Mouse (Mus musculus): ENCODE measurements around the gene Spindoc. TPM values are rescaled to one million over a fixed set of nuclear protein-coding genes. Genes with fewer than 3 reads are reported as not detected.

Spindoc gene
- total RNA-seq (2022), result 10 to 100 TPM; 13.3 to 15.1 (median 13.8) TPM

GRCm38 (mm10) chr19:7382903-7383865 lies at the start of gene Spindoc:
Gene Spindoc (minus strand): TSS chr19:7382994.
- DNase-seq (ENCODE audit: low spot score), result peak; percentile 99

- no peak for DNase-seq (ENCODE audit: low spot score)
Measured at GRCm38 (mm10) chr19:7425398-7425775, 42.6 kb upstream of the Spindoc start.

GRCm38 (mm10) chr19:7424590-7425397 lies 42.0 kb upstream of the Spindoc start:
- DNase-seq (ENCODE audit: low spot score), result no peak

- DNase-seq (ENCODE audit: low spot score), result no peak
Measured at GRCm38 (mm10) chr19:7424131-7424530, 41.3 kb upstream of the Spindoc start.

DNA sequence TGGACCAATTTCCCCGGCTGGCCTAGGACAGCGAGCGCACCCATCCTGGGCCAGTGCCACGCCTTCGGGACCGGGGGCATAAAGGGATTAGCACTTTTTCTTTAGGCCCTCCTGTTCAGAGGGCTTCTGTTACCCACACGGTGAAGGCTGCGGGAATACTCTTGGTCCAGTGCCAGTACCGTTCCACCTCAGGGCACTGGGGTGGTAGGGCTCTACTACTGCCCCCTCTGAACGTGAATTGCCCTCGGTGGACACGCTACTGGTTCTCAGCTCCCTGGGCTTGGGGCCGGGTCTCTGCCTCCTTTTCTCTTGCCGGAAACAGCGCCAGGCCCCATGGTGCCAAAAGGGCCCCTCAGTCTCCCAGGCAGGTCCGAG lies 40.8 kb upstream of the Spindoc start:
- DNase-seq (ENCODE audit: low spot score), result no peak

DNA sequence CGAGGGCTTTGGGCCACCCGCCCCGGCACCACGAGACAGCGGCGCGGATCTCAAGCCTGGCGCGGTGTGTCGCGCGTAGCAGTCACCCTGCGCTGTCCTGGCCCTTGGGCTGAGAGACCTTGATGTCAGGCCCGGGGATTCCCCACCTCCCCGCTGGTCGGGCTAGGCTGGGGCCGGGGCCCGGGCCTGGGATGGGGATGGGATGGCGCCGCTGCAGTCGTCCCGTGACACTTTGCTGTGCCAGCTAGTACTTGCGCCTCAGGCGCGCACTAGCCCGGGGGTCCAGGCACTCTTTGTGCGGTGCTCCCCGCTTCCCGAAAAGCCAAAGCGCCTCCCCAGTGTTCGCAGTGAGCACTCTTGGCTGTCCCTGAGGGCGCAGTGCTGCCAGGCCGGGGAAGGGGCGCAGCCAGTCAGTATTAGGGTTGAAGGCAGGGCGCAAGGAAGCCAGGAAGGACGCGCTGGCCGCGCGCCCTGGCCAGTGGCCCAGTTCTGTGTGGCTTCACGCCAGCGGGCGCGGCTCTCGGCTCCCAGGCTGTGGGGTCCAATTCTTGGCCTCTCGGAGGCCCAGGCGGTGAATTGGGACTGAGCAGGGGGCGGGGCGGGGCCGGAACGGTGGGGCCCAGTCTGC lies 40.3 kb upstream of the Spindoc start:
- DNase-seq (ENCODE audit: low spot score), result peak; percentile 89

DNA sequence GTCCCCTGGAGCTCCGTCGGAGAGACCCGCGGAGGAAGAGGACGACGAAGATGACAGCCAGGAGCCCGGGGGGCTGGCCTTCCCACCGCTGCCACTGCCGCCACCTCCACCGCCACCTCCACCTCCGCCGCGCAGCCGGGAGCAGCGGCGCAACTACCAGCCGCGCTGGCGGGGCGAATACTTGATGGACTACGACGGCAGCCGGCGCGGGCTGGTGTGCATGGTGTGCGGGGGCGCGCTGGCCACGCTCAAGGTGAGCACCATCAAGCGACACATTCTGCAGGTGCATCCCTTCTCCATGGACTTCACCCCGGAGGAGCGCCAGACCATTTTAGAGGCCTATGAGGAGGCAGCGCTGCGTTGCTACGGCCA lies 39.8 kb upstream of the Spindoc start:
- DNase-seq (ENCODE audit: low spot score), result no peak

GRCm38 (mm10) chr19:7421602-7422591 lies 39.1 kb upstream of the Spindoc start:
- DNase-seq (ENCODE audit: low spot score), result no peak

- no peak for DNase-seq (ENCODE audit: low spot score)
Measured at GRCm38 (mm10) chr19:7420841-7421601, 38.2 kb upstream of the Spindoc start.

DNA sequence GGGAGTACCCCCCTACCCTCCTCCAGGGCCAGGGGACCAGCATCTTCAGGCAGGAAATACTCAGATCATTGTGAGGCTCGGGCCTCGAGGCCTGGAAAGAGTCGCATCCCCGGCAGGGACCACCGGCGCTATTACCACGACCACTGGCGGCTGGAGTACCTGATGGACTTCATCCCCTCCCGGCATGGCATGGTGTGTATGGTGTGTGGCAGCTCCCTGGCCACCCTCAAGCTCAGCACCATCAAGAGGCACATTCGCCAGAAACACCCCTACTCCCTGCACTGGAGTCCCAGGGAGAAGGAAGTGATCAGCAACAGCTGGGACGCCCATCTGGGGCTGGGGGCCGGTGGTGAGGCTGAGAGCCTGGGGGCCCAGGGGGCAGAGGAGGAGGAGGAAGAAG lies 37.3 kb upstream of the Spindoc start:
- no peak for DNase-seq (ENCODE audit: low spot score)

- no peak for DNase-seq (ENCODE audit: low spot score)
Measured at GRCm38 (mm10) chr19:7419134-7419533, 36.3 kb upstream of the Spindoc start.

DNA sequence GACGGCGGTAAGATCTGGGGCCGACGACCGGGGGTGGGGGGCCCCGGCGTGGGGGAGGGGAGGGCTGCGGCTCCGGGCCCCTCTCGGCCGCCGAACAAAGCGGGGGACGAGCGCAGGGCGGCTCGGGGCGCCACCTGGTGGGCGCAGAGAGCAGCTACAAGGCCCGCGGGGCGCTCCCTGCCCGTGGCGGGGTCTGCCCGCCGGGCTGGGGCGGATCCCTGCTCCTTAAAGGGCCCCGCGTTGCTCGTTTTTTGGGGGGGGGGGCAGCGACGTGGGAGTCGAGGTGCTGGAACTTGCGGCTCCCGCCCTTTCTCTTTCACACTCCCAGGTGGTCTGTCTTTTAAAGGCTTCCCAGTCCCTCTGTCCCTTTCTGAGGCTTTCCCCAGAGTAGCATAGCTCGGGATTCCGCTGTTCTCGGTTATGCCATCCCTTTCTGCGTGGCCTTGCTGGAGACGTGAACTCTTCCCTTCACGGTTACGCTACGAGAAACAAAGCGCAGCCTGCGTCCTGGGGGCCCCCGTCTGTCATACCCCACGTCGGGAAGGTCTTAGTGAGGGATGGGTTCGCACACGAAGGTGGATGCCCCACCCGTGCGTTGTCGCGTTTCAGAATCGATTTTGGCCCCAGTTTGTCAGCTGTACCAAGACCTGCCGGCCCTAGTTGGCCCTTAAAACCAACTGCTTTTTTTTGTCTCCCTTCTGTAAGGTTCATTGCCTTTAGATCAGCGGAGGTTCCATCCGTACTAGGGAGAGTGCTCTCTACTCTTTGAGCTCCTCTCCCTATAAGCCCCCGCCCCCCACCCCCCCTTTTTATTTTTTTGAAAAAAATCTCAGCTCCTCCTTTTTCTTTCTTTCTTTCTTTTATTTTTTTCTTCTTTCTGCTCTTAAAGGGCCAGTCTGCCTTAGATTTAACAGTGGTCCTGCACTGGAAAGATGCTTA lies 35.4 kb upstream of the Spindoc start:
- peak; percentile 69 for DNase-seq (ENCODE audit: low spot score)

DNA sequence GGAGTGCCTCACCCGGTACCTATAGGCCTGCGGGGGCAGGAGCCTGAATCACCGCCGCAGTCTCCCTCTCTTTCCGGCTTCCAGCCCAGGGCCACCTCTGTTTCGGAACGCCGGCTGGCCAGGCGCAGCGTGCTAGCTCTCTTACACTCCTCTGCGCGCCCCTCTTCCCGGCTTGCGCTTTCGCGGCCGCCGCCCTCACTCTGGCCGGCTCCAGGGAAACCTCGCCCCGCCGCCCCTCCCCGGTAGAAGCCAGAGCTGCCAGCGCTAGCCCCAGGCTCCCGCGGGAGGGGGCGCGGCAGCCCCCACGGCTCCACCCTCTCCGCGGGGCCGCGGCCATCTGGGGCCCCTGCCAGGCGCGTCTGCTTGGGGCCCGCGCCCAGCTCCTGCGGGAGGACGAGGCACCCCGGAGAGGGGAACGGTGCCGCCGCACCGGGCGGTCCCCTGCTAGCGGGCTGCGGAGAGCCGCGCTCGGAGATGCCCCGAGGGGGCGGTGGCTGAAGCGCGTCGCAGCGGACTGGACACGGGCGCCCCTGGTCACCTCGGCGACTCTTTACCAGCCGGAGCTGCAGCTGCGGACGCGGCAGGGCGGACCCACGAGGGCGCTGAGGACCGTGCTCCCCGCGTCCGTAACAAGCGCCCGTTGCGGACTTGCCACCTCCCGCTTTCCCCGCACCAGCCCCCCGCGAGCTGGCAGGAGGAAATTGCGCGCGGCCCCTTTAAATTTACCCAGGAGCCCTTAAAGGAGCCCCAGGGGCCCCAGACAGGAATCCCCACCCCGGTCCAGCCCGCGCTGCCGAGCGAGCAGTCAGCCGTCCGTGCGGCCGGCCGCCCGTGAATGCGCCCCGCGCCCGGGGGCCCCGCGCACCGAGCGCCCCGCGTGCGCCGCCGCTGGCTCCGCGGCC lies 34.3 kb upstream of the Spindoc start, which contains the start of gene 2700081O15Rik:
2700081O15Rik (plus strand) TSS at position 792 of the 902 bp plus-strand sequence.
- DNase-seq (ENCODE audit: low spot score), result peak; percentile 83

DNA sequence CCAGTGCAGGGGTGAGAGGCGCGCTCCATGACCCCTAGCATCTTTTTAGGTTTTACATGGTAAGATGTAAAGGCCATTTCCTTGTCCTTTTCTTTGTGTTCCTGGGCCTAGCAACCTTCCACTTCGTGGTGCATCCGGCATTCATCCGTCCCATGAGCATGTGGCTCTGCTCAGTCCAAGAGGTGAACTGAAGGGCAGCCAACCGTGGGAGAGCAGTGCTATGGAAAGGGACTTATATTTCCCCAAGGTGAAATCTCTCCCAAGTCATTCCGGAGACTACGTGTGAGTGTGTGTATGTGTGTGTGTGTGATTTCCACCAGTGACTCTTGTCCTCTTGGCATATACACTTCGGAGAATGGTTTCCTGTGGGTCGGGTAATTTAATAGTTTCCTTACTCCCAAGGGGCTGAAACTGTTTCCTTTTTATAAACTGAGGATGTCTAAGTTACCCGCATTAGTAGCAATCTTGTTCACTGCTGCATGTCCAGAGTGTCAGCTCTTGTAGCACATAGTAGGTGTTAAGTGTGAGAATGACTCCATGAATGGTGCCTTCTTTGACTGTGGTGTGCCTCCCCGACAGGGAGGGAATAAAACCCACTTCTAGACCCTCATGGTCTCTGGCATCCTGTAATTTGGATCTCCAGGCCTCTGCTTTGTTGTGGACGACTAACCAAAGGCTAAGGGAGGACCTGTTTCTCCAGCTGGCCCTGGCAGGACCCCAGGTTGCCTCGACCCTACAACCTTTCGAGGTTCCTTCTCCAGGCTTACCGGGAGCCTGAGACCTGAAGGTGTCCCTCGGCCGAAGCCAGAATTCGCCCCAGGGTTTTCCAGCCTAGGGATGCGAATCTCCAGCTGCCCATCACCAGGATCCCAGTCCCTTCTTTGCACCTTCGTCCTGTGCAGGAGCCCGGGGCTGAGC lies 33.4 kb upstream of the Spindoc start:
- peak; percentile 41 for DNase-seq (ENCODE audit: low spot score)

- DNase-seq (ENCODE audit: low spot score), result no peak
Measured at GRCm38 (mm10) chr19:7412361-7412760, 29.6 kb upstream of the Spindoc start.

- DNase-seq (ENCODE audit: low spot score), result no peak
Measured at GRCm38 (mm10) chr19:7404623-7405229, 21.9 kb upstream of the Spindoc start.
